Mouse (Mus musculus) hindbrain, embryonic 10.5 days (tissue): ENCODE measurements at regions not wholly inside any gene's neighbourhood (a gene's known extent, or its start where the extent isn't known, plus 50 kb on each side); places are given as distances from the start of the nearest gene placed in this dataset.
"Not testable (repeated sequence)": the region's sequence is repeated elsewhere in the genome, so short reads cannot be mapped to it uniquely, and the experiment has no call there.

ENCODE experiments used
- DNase-seq: peaks from one replicate; pipeline ENCODE4 v3.0.0-alpha.2; 2017; ENCODE audit warnings: low spot score
- H3K27ac ChIP-seq: fragments of 300-500 bp; sonication (generic); 2 replicates; pipeline ENCODE4 v1.5.1; 2016; ENCODE audit warnings: mild to moderate bottlenecking, moderate library complexity
- H3K27me3 ChIP-seq: fragments of 300-500 bp; sonication (generic); 2 replicates; pipeline ENCODE4 v1.6.1; 2016; ENCODE audit warnings: mild to moderate bottlenecking; ENCODE audit not compliant: poor library complexity, insufficient read depth, severe bottlenecking
- H3K36me3 ChIP-seq: fragments of 300-500 bp; sonication (generic); 2 replicates; pipeline ENCODE4 v1.6.1; 2016; ENCODE audit warnings: mild to moderate bottlenecking, moderate library complexity
- H3K4me1 ChIP-seq: fragments of 300-500 bp; sonication (generic); replicated peaks from 2 replicates; pipeline ENCODE4 v1.6.1; 2016; ENCODE audit warnings: mild to moderate bottlenecking
- H3K4me3 ChIP-seq: fragments of 300-500 bp; sonication (generic); 2 replicates; pipeline ENCODE4 v1.5.1; 2016; ENCODE audit warnings: mild to moderate bottlenecking, moderate library complexity
- H3K9me3 ChIP-seq: fragments of 300-500 bp; sonication (generic); 2 replicates; pipeline ENCODE4 v1.6.1; 2016; ENCODE audit warnings: mild to moderate bottlenecking, moderate library complexity
- WGBS: fragments of 180-500 bp; shearing (Covaris S2); methylation state at CpG from one replicate; pipeline ENCODE4 v1.1.7; 2016; 5-methylcytosine and 5-hydroxymethylcytosine counted together

DNA sequence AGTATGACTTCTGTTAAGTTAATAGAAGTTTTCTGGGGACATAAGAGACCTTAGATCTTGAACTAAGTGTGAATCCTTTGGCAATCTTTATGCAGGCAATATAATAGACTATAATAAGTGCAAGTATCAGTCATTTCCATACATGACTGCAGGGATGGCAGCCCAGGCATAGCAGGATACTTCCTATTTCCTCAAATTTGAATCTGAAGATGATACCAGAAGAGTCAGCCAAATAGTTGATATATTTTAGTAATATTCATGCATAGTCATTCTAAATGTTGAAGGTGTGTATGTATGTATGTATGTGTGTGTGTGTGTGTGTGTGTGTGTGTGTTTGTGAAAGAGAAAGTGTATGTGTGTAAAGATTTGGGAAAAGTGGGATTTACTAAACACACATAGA is 64.3 kb downstream of the Prl2c2 start:
- not testable (repeated sequence) for DNase-seq, H3K4me1 ChIP-seq, H3K27ac ChIP-seq, H3K27me3 ChIP-seq, H3K36me3 ChIP-seq, H3K4me3 ChIP-seq
- H3K9me3 ChIP-seq: peaks cover 47% of the 10 kb centered on the region

DNA sequence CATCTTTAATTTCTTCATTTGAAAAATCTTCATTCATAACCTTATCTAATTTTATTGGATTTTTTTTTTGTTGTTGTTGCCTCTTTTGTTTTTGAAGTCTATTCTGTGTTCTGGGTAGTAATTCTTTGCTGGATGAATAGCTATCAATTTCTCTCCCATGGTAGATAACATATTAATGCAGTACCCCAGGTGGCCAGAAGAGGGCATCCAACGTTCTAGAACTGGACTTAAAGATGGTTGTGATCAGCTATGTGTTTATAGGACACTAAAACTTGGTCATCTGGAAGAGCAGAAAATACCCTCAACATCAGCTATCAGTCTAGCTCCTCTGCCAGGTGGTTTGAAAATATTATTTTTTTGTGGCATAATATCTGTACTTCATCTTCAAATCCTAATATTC is 70.1 kb downstream of the Prl2c2 start:
- not testable (repeated sequence) for DNase-seq, H3K4me3 ChIP-seq, H3K27me3 ChIP-seq, H3K36me3 ChIP-seq, H3K4me1 ChIP-seq, H3K27ac ChIP-seq
- H3K9me3 ChIP-seq: peaks cover 80% of the 10 kb centered on the region
- WGBS: 3% methylated on average over 1 of the region's 1 CpGs

DNA sequence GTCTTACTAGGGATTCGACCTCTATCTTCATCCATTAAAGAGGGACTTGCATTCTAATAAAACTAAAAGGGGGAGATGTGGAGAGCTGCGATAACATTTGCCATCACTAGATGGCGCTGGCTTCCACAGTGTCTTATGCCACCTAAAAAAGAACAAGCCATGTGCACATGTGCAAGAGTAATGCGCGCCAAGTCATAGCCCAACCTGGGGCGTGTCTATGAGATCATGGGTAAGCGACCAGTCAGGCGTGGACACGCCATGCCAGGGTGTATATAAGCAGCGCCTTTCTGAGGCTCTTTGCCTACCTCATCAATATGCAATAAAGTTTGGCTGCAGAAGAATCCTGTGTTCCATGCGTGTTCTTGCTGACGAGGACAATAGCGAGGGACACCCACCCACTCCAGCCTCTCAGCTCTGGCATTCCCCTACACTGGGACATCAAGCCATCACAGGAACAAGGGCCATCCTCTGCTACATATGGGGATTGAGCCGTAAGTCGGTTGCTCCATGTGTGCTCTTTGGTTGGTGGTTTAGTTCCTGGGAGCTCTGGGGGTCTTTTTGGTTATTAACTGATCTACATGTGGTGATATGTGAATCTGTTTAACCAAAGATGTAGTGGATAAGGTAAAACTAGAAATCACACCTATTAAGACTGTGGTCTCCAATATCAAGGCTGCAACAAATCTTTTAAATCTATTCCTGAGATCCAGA is 73.1 kb downstream of the Prl2c2 start:
- not testable (repeated sequence) for H3K4me3 ChIP-seq, H3K36me3 ChIP-seq, DNase-seq, H3K27me3 ChIP-seq, H3K27ac ChIP-seq, H3K4me1 ChIP-seq
- peaks cover 87% of the 10 kb centered on the region for H3K9me3 ChIP-seq
- 83% methylated on average over 15 of the region's 15 CpGs for WGBS

DNA sequence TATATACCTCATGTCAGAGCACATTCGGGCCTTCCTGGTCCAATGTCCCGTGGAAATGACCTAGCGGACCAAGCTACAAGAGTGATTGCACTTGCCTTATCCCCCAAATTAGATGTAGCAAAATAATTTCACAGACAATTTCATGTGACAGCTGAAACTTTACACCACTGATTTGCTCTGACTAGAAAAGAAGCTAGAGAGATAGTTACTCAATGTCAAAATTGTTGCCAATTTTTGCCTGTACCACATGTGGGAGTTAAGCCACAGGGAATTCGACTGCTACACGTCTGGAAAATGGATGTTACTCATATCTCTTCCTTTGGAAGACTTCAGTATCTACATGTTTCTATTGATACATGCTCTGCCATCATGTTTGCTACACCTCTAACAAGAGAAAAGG is 74.6 kb downstream of the Prl2c2 start:
- no peak overlapping the region for H3K4me3 ChIP-seq
- no peak for DNase-seq
- no peaks in the 10 kb centered on the region for H3K36me3 ChIP-seq
- 83% methylated on average over 5 of the region's 5 CpGs for WGBS
- H3K4me1 ChIP-seq: no peaks in the 10 kb centered on the region
- no peaks in the 10 kb centered on the region for H3K27me3 ChIP-seq
- no peak overlapping the region for H3K27ac ChIP-seq
- peaks cover 92% of the 10 kb centered on the region for H3K9me3 ChIP-seq

DNA sequence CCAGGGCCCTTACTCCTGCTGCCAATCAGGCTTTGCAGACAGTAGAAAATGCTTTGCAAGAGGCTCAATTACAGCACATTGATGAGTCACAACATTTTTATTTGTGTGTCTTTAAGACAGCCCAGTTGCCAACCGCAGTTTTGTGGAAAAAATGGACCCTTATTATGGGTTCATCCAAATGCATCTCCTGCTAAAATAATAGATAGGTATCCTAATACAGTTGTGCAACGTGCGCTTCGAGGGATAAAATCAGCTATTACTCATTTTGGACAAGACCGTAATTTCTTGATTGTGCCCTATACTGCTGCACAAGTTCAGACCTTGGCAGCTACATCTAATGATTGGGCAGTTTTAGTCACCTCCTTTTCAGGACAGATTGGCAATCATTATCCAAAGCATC is 75.4 kb downstream of the Prl2c2 start:
- no peak for DNase-seq
- no peaks in the 10 kb centered on the region for H3K4me1 ChIP-seq
- WGBS: 92% methylated on average over 5 of the region's 5 CpGs
- H3K4me3 ChIP-seq: no peak overlapping the region
- no peak overlapping the region for H3K27ac ChIP-seq
- peaks cover 91% of the 10 kb centered on the region for H3K9me3 ChIP-seq
- no peaks in the 10 kb centered on the region for H3K36me3 ChIP-seq
- H3K27me3 ChIP-seq: no peaks in the 10 kb centered on the region

DNA sequence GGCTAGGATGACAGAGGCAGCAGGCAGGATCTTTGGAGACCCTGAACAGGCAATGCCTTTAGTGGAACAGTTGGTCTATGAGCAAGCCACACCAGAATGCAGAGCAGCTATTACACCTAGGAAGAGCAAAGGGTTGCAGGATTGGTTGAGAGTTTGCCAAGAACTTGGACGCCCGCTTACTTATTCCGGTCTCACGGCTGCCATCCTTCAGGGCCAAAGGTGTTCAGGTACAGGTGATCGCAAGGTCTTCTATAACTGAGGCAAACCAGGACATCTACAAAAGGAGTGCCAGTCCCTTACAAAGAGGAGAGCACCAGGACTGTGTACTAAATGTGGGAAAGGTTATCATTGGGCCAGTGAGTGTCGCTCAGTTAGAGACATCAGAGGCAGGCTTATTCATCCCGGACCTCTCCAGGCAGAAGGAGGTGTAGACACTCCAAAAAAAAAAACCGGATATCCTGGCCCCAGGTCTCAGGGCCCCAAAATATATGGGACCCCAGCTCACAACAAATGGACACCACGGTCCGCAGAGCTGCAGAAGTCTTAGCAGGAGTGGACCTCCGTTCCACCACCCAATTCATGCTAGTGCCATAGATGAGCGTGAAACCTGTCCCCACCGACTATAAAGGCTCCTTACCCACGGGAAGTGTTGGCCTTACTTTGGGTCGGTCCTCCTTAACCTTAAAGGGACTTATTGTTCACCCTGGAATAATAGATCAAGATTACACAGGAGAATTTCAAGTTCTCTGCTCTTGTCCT is 77.4 kb downstream of the Prl2c2 start:
- Histone ChIP-seq H3K4me3 (no peak overlapping the region), H3K27me3 (no peaks in the 10 kb centered on the region), H3K36me3 (no peaks in the 10 kb centered on the region), H3K4me1 (no peaks in the 10 kb centered on the region), H3K27ac (no peak overlapping the region), H3K9me3 (peaks cover 94% of the 10 kb centered on the region)
- WGBS: 89% methylated on average over 15 of the region's 15 CpGs
- no peak for DNase-seq

DNA sequence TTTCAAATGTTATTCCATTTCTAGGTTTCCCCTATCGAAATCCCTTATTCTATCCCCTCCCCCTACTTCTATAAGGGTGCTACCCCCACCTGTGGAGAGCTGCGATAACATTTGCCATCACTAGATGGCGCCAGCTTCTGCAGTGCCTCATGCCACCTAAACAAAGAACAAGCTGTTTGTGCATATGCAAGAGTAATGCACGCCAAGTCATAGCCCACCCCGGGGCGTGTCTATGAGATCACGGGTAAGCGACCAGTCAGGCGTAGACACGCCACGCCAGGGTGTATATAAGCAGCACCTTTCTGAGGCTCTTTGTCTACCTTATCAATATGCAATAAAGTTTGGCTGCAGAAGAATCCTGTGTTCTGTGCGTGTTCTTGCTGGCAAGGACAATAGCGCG is 79.6 kb downstream of the Prl2c2 start:
- H3K4me3 ChIP-seq: no peak overlapping the region
- no peaks in the 10 kb centered on the region for H3K27me3 ChIP-seq
- peaks cover 88% of the 10 kb centered on the region for H3K9me3 ChIP-seq
- no peak overlapping the region for H3K27ac ChIP-seq
- no peaks in the 10 kb centered on the region for H3K4me1 ChIP-seq
- no peak for DNase-seq
- no peaks in the 10 kb centered on the region for H3K36me3 ChIP-seq
- 90% methylated on average over 14 of the region's 14 CpGs for WGBS

DNA sequence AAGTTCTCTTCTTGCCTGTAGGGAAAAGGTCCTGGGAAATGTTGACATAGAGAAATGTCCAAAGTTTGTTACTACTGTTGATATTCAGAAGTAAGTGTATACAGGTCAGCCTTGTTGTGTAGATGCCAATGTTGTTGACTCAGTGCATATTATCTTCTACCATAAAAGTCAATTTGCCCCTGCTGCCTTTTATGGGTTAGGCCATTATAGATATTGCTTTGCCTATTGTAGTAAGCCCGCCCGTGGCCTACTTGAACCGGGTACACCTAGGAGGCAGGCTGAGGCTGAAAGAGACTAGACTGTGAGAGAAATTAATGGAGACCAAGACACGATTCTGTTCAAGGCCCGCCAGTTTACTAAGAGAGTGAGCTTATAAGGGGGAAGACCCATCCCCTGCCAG is 92.3 kb downstream of the Prl2c2 start:
- H3K36me3 ChIP-seq: no peaks in the 10 kb centered on the region
- no peaks in the 10 kb centered on the region for H3K4me1 ChIP-seq
- H3K27ac ChIP-seq: no peak overlapping the region
- no peak for DNase-seq
- 85% methylated on average over 5 of the region's 5 CpGs for WGBS
- no peak overlapping the region for H3K4me3 ChIP-seq
- no peaks in the 10 kb centered on the region for H3K27me3 ChIP-seq
- peaks cover 80% of the 10 kb centered on the region for H3K9me3 ChIP-seq

DNA sequence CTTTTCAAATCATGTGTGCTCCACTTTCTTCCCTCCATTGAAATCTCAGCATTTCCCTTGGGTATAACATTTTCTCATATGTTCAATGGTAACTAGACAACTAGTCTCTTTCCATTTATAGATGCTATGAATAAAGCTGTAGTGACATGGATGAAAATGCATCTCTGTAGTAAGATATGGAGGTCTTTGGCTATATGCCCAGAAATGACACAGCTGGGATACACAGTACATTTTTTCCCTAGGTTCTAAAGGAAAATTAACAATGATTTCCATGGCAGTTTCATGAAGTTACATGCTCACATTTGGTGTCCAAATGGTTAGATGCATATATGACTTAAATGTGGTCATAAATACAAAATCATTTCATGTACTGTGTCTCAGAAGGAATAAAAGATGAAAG is 99.0 kb downstream of the Prl2c2 start:
- Histone ChIP-seq H3K4me1 (no peaks in the 10 kb centered on the region), H3K36me3 (no peaks in the 10 kb centered on the region), H3K27ac (no peak overlapping the region), H3K9me3 (peaks cover 88% of the 10 kb centered on the region), H3K4me3 (no peak overlapping the region), H3K27me3 (no peaks in the 10 kb centered on the region)
- DNase-seq: no peak

DNA sequence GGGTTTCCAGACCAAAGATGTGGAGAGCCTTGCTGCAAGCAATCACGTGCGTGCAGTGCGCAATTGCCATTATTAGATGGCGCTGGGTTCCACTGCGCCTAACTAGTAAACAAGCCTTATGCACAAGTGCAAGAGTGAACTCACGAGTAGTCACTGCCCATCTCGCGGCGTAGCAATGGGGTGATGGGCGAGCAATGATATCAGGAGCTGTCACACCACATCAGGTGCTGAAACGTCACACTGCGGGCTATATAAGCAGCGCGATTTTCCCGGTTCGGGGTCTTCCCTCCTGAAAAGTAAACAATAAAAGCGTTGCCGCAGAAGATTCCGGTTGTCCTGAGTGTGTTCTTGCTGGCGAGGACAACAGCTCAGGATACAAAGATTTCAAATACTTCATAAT is 89.8 kb upstream of the Prl2c3 start:
- not testable (repeated sequence) for H3K36me3 ChIP-seq, H3K4me1 ChIP-seq, H3K27me3 ChIP-seq, H3K4me3 ChIP-seq, DNase-seq, H3K27ac ChIP-seq
- WGBS: 88% methylated on average over 20 of the region's 20 CpGs
- H3K9me3 ChIP-seq: peaks cover 83% of the 10 kb centered on the region

DNA sequence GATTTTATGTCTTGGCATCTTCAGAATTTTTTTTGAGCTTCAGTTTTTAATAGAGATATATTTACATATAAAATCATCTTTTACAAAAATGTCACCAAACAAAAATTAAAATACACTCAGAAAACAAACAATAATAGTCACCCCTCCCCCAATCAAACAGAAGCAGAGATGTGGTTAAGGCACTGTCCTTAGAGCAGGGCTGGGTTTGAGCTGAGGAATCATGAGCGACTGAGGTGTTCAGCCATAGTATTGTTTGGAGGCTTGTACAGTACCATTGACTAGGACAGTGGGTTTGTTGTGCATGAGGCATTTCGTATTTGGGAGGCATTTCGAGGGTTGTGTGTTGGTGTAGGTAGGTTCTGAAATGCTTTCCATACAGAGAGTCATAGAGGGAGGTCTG is 79.6 kb upstream of the Prl2c3 start:
- H3K4me1 ChIP-seq, DNase-seq, H3K27me3 ChIP-seq, H3K27ac ChIP-seq, H3K36me3 ChIP-seq, H3K4me3 ChIP-seq: not testable (repeated sequence)
- peaks cover 70% of the 10 kb centered on the region for H3K9me3 ChIP-seq
- WGBS: 78% methylated on average over 3 of the region's 3 CpGs

DNA sequence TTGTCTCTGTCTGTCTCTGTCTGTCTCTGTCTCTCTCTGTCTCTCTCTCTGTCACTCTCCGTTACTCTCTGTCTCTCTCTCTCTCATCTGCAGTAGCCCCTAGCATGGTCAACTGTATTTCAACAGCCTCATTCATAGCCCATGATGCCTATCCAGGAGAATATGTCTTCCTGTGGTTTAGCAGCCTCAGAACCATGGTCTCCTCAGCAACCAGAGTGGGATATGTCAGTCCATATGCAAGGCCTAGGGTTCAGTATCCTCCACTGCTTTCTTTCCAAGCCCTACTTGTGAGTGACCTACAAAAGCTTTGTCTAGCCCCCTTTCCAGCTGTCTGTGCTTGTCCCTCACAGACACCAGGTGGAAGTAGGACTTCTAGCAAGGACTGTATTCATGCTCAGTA is 65.1 kb upstream of the Prl2c3 start:
- 80% methylated on average over 1 of the region's 1 CpGs for WGBS
- not testable (repeated sequence) for H3K27ac ChIP-seq

DNA sequence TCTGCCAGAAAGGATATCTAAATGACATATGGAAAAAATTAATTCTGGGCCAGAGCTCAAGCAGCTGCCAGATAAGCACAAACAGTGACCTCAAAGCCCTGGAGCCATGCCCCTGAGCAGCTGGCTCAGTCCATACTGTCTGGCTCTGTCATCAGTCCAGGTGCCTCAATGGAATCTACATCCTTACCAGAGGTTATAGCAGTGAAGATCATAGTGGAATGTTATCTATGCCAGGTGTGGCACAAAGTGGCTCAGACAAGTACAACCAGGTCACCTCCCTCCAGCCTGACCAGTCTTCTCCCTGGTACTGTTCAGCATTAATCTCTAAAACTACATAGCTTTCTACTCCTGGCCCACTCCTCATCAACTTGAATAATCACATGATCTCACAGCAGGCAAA is 64.4 kb upstream of the Prl2c3 start:
- peaks cover 65% of the 10 kb centered on the region for H3K9me3 ChIP-seq

More for the DNA sequence above, 65.1 kb upstream of the Prl2c3 start:
- not testable (repeated sequence) for H3K4me1 ChIP-seq, H3K36me3 ChIP-seq, H3K27me3 ChIP-seq, DNase-seq, H3K4me3 ChIP-seq
- peaks cover 59% of the 10 kb centered on the region for H3K9me3 ChIP-seq

DNA sequence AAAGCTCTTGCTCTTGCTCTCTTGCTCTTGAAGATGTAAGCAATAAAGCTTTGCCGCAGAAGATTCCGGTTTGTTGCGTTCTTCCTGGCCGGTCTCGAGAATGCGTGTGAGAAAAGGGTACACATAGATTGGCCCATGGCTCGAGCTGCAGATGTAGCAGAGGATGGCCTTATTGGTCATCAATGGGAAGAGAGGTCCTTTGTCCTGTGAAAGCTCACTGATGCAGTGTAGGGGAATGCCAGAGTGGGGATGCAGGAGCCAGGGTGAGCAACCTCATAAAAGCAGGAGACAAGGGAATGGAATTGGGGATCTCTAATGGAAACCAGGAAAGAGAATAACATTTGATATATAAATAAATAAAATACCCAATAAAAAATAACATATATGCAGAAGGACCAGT is 63.7 kb upstream of the Prl2c3 start:
- H3K4me1 ChIP-seq, H3K27ac ChIP-seq, H3K4me3 ChIP-seq, DNase-seq, H3K36me3 ChIP-seq, H3K27me3 ChIP-seq: not testable (repeated sequence)
- 89% methylated on average over 7 of the region's 7 CpGs for WGBS
- peaks cover 72% of the 10 kb centered on the region for H3K9me3 ChIP-seq

More for the DNA sequence above, 64.4 kb upstream of the Prl2c3 start:
- no peaks in the 10 kb centered on the region for H3K27me3 ChIP-seq
- H3K36me3 ChIP-seq: no peaks in the 10 kb centered on the region
- no peaks in the 10 kb centered on the region for H3K4me1 ChIP-seq
- no peak for DNase-seq
- H3K4me3 ChIP-seq: no peak overlapping the region
- H3K27ac ChIP-seq: no peak overlapping the region
